Mouse (Mus musculus): ENCODE results near the gene Neurl2. TPM values are rescaled to one million over a fixed set of nuclear protein-coding genes. Genes with fewer than 3 reads are reported as not detected.

Neurl2 gene
- polyA plus RNA-seq (2017; shearing (Covaris generic)): 2.6 TPM

GRCm38 (mm10) chr2:164833314-164833959 is at the start of gene Neurl2:
Neurl2 (minus strand) TSS chr2:164833456.

GRCm38 (mm10) chr2:164879228-164879567 is 45.9 kb upstream of the Neurl2 start, which contains the start of gene Pcif1:
Pcif1 (plus strand) TSS chr2:164879304.

GRCm38 (mm10) chr2:164857101-164857821 is 24.0 kb upstream of the Neurl2 start, which contains the start of gene Pltp:
Pltp (minus strand) TSS chr2:164857711.

GRCm38 (mm10) chr2:164832748-164833301 is 431 bp downstream of the Neurl2 start, which contains the start of gene Ctsa:
Ctsa (plus strand) TSS chr2:164832873.

GRCm38 (mm10) chr2:164828437-164828836 is 4.8 kb downstream of the Neurl2 start, which contains the start of gene Spata25:
Spata25 (minus strand) TSS chr2:164828537.

GRCm38 (mm10) chr2:164822636-164823165 is 10.6 kb downstream of the Neurl2 start, which contains the start of gene Zswim1:
Zswim1 (plus strand) TSS chr2:164822686.

GRCm38 (mm10) chr2:164804533-164805331 is 28.5 kb downstream of the Neurl2 start, which contains the start of the genes Acot8 and Zswim3:
Acot8 (minus strand) TSS chr2:164804882.
Zswim3 (plus strand) TSS chr2:164805098.

GRCm38 (mm10) chr2:164785481-164786387 is 47.5 kb downstream of the Neurl2 start, which contains the start of gene Snx21:
Snx21 (plus strand) TSS chr2:164785823.

Other genes with a start within 250 kb of the Neurl2 start
- gene Wfdc6a, start 248.0 kb downstream of the Neurl2 start, polyA plus RNA-seq (2017; shearing (Covaris generic)): not detected
- gene Eppin, start 239.9 kb downstream of the Neurl2 start, polyA plus RNA-seq (2017; shearing (Covaris generic)): not detected
- not detected for gene Wfdc6b, start 219.9 kb downstream of the Neurl2 start, polyA plus RNA-seq (2017; shearing (Covaris generic))
- not detected for gene Wfdc8, start 219.8 kb downstream of the Neurl2 start, polyA plus RNA-seq (2017; shearing (Covaris generic))
- gene Wfdc16, start 194.7 kb downstream of the Neurl2 start, polyA plus RNA-seq (2017; shearing (Covaris generic)): not detected
- gene Wfdc10, start 177.4 kb downstream of the Neurl2 start, polyA plus RNA-seq (2017; shearing (Covaris generic)): not detected
- gene Wfdc9, start 176.9 kb downstream of the Neurl2 start, polyA plus RNA-seq (2017; shearing (Covaris generic)): not detected
- gene Wfdc11, start 159.4 kb downstream of the Neurl2 start, polyA plus RNA-seq (2017; shearing (Covaris generic)): not detected
- not detected for gene Wfdc13, start 148.3 kb downstream of the Neurl2 start, polyA plus RNA-seq (2017; shearing (Covaris generic))
- not detected for gene Spint4, start 135.0 kb downstream of the Neurl2 start, polyA plus RNA-seq (2017; shearing (Covaris generic))
- not detected for gene Spint5, start 118.2 kb downstream of the Neurl2 start, polyA plus RNA-seq (2017; shearing (Covaris generic))
- gene Wfdc3, start 87.5 kb downstream of the Neurl2 start, polyA plus RNA-seq (2017; shearing (Covaris generic)): not detected
- 10.4 TPM for gene Dnttip1, start 87.5 kb downstream of the Neurl2 start, polyA plus RNA-seq (2017; shearing (Covaris generic))
- 8.4 TPM for gene Ube2c, start 63.6 kb downstream of the Neurl2 start, polyA plus RNA-seq (2017; shearing (Covaris generic))
- not detected for gene Tnnc2, start 53.5 kb downstream of the Neurl2 start, polyA plus RNA-seq (2017; shearing (Covaris generic))
- 6.5 TPM for gene Snx21, start 47.6 kb downstream of the Neurl2 start, polyA plus RNA-seq (2017; shearing (Covaris generic))
- 43.9 TPM for gene Acot8, start 28.6 kb downstream of the Neurl2 start, polyA plus RNA-seq (2017; shearing (Covaris generic))
- gene Zswim3, start 28.4 kb downstream of the Neurl2 start, polyA plus RNA-seq (2017; shearing (Covaris generic)): 9.8 TPM
- 27.5 TPM for gene Zswim1, start 10.8 kb downstream of the Neurl2 start, polyA plus RNA-seq (2017; shearing (Covaris generic))
- gene Spata25, start 4.9 kb downstream of the Neurl2 start, polyA plus RNA-seq (2017; shearing (Covaris generic)): 0.72 TPM
- gene Ctsa, start 583 bp downstream of the Neurl2 start, polyA plus RNA-seq (2017; shearing (Covaris generic)): 218 TPM
- 0.98 TPM for gene Pltp, start 24.3 kb upstream of the Neurl2 start, polyA plus RNA-seq (2017; shearing (Covaris generic))
- gene Pcif1, start 45.8 kb upstream of the Neurl2 start, polyA plus RNA-seq (2017; shearing (Covaris generic)): 155 TPM
- gene Zfp335, start 78.3 kb upstream of the Neurl2 start, polyA plus RNA-seq (2017; shearing (Covaris generic)): 42.1 TPM
- gene Mmp9, start 107.3 kb upstream of the Neurl2 start, polyA plus RNA-seq (2017; shearing (Covaris generic)): 8.8 TPM
- gene Slc12a5, start 127.3 kb upstream of the Neurl2 start, polyA plus RNA-seq (2017; shearing (Covaris generic)): not detected
- 44.9 TPM for gene Ncoa5, start 201.4 kb upstream of the Neurl2 start, polyA plus RNA-seq (2017; shearing (Covaris generic))
- gene Cd40, start 222.2 kb upstream of the Neurl2 start, polyA plus RNA-seq (2017; shearing (Covaris generic)): 0.40 TPM

Measured in CD4-positive, CD25-positive, alpha-beta regulatory T cell, adult 9 weeks (primary cell).